In the genomic region with DNA sequence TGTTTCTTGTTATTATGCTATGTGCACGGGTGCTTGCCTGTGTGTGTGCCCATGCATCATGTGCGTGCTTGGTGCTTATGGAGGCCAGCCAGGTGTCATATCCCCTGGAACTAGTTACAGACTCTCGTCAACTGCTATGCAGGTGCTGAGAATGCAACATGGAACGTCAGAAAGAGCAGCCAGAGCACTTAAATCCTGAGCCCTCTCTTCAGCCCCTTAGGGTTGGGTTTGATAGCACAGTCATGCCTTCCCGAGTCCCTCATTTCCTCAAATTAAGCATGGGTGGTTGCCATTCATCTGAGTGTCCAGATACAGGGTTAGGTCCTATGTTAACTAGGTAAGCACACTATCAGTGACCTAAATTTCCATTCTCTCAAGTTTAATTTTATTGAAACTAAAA, we compare ENCODE assay signal across 16 mouse cellular contexts.
"Had no signal": no experiment of that assay in that cellular context is flagged by ENCODE, and none has a peak within 500 bp of the region (broad histone marks: within the 10 kb centered on the region; RNA-seq: fewer than 3 reads in every experiment).

No protein-coding gene starts in this region.

- H3K9ac ChIP-seq: neural tube, embryonic 13.5 days; neural tube, embryonic 15.5 days; stomach, embryonic 15.5 days had no signal

- H3K4me3 ChIP-seq: neural tube, embryonic 13.5 days; neural tube, embryonic 15.5 days; stomach, embryonic 15.5 days had no signal

- H3K9me3 ChIP-seq: neural tube, embryonic 13.5 days; neural tube, embryonic 15.5 days; stomach, embryonic 15.5 days had no signal

- H3K27ac ChIP-seq: neural tube, embryonic 13.5 days; neural tube, embryonic 15.5 days; stomach, embryonic 15.5 days; stomach, postnatal 0 days had no signal

- H3K4me2 ChIP-seq: neural tube, embryonic 13.5 days; neural tube, embryonic 15.5 days; stomach, embryonic 15.5 days had no signal

- H3K27me3 ChIP-seq: neural tube, embryonic 13.5 days; neural tube, embryonic 15.5 days; stomach, embryonic 15.5 days had no signal

- H3K4me1 ChIP-seq: neural tube, embryonic 13.5 days; neural tube, embryonic 15.5 days; stomach, embryonic 15.5 days had no signal

- H3K36me3 ChIP-seq: neural tube, embryonic 13.5 days; neural tube, embryonic 15.5 days; stomach, embryonic 15.5 days had no signal

- DNase-seq: retina, postnatal 1 day; right cerebral cortex, adult 18-20 months; right cerebral cortex, postnatal 14 days; right cerebral cortex, postnatal 25 days; right cerebral cortex, postnatal 4 days; spleen, adult 18-20 months; thymus, adult 18-20 months; thymus, adult 2 months; thymus, postnatal 14 days; thymus, postnatal 25 days; thymus, postnatal 36 days; thymus, postnatal 4 days had no signal
